Mouse (Mus musculus): Measurements from ENCODE around the gene Ints3.

Ints3 gene

GRCm38 (mm10) chr3:90357959-90358358 is 75.5 kb downstream of the Ints3 start:
- no peak for DNase-seq (ENCODE audit: low read depth, low spot score)

- no peak for DNase-seq (ENCODE audit: low read depth, low spot score)
Observed at GRCm38 (mm10) chr3:90347847-90348246, 85.6 kb downstream of the Ints3 start.

GRCm38 (mm10) chr3:90342853-90343252 is 90.6 kb downstream of the Ints3 start:
- peak; percentile 14 for DNase-seq (ENCODE audit: low read depth, low spot score)

Data from brain, adult 2 months (tissue).